9 mouse cellular contexts compared by ENCODE assay signal in genomic region chr11:76666002-76666649, GRCm38 (mm10). TPM values are rescaled to one million over a fixed set of nuclear protein-coding genes. Genes with fewer than 3 reads are reported as not detected.
DNase-seq lines count a peak whose midpoint lies in the region; ATAC-seq and TF ChIP-seq lines count a peak whose summit lies in the region.
"Had no signal": no experiment of that assay in that cellular context is flagged by ENCODE, and none has a peak within 500 bp of the region (broad histone marks: within the 10 kb centered on the region; RNA-seq: fewer than 3 reads in every experiment).

No protein-coding gene starts in this region.

- no peaks in the 10 kb centered on the region for H3K9me3 ChIP-seq in kidney, postnatal 0 days (replicated peaks; ENCODE audit: low read length)

- no peak overlapping the region for H3K27ac ChIP-seq in kidney, postnatal 0 days
- H3K27ac ChIP-seq in small intestine, adult 2 months (ENCODE audit: insufficient read depth, low read depth, low read length), result no peak overlapping the region

- 8% methylated on average over 35 of the region's 35 CpGs for WGBS in kidney, postnatal 0 days
- WGBS in small intestine, adult 2 months, result 11% methylated on average over 35 of the region's 35 CpGs

- intact Hi-C loops in gastrocnemius, postnatal 36 days (cut with DNase I), result no loop called here

- TF ChIP-seq POLR2A in small intestine, adult 2 months (IDR thresholded peaks at IDR 0.05; ENCODE audit: low read depth, low read length), result no peak

- H3K4me2 ChIP-seq in kidney, postnatal 0 days (ENCODE audit: low read length), result peak overlapping the region; percentile 52

- H3K4me1 ChIP-seq in kidney, postnatal 0 days (replicated peaks; ENCODE audit: insufficient read depth, low read length), result peaks cover 5% of the 10 kb centered on the region; the same call in 1 of the 2 replicates
- peaks cover 6% of the 10 kb centered on the region for H3K4me1 ChIP-seq in small intestine, adult 2 months (ENCODE audit: control insufficient read depth, insufficient read depth, insufficient read length, low read length)

- H3K4me3 ChIP-seq in kidney, postnatal 0 days (replicated peaks; ENCODE audit: low read depth, low read length), result peak overlapping the region; percentile 28
- H3K4me3 ChIP-seq in small intestine, adult 2 months (ENCODE audit: low read depth, low read length), result peak overlapping the region; percentile 4; the same call in 1 of the 2 replicates

- ATAC-seq in kidney, postnatal 0 days (replicated peaks; ENCODE audit: low FRiP score, low read depth), result no peak

- no peak for TF ChIP-seq CTCF in kidney, postnatal 0 days (IDR thresholded peaks at IDR 0.05; ENCODE audit: low read depth)
- TF ChIP-seq CTCF in small intestine, adult 2 months (IDR thresholded peaks at IDR 0.05; ENCODE audit: extremely low read depth, insufficient read length, insufficient replicate concordance, low read depth, low read length), result no peak

- H3K36me3 ChIP-seq in kidney, postnatal 0 days (ENCODE audit: insufficient read depth, low read length), result no peaks in the 10 kb centered on the region
- no peaks in the 10 kb centered on the region for H3K36me3 ChIP-seq in small intestine, adult 2 months (ENCODE audit: control insufficient read depth, insufficient read depth, low read length)

- H3K27me3 ChIP-seq in kidney, postnatal 0 days (ENCODE audit: insufficient read depth, low read length), result 0 out of 2 replicates have a peak, but pooled peaks cover 7% of the 10 kb centered on the region
- peaks cover 24% of the 10 kb centered on the region for H3K27me3 ChIP-seq in small intestine, adult 2 months (ENCODE audit: control insufficient read depth, insufficient read depth, low read length)

- peak; percentile 55 to 64 for DNase-seq in cerebellum, adult 18-20 months
- no peak for DNase-seq in cerebellum, postnatal 4 days (ENCODE audit: low spot score in 2 of 2)
- DNase-seq in right cerebral cortex, postnatal 25 days, result peak; percentile 43
- no peak for DNase-seq in right cerebral cortex, adult 18-20 months
- DNase-seq in kidney, postnatal 0 days (ENCODE audit: low spot score), result peak; percentile 49
- no peak for DNase-seq in gastrocnemius, postnatal 36 days
- no peak for DNase-seq in thymus, postnatal 4 days

- 0 out of 2 replicates have a peak overlapping the region, but pooled peaks have one; percentile 33 for H3K9ac ChIP-seq in kidney, postnatal 0 days (ENCODE audit: low read depth, low read length)

RNA-seq across cellular contexts. Expression of gene Bhlha9, which starts 6.1 kb away (rescaled TPM):
- polyA plus RNA-seq in kidney, postnatal 0 days (2015; fragmentation: Nextera tagmentation; extraction: Ambion mirVana), result 0.16 TPM in 1 of 2 replicates, not detected in the other
- not detected in 2 replicates for polyA plus RNA-seq in small intestine, adult 2 months (2012; rRNA removed)
- total RNA-seq in gastrocnemius, postnatal 36 days (2021), result not detected
- polyA plus RNA-seq: gonadal fat pad, adult 2 months had no signal

RNA-seq across cellular contexts. Expression of gene Trarg1, which starts 13.5 kb away (rescaled TPM):
- polyA plus RNA-seq in kidney, postnatal 0 days (2015; fragmentation: Nextera tagmentation; extraction: Ambion mirVana), result 1.3 TPM in 2 replicates
- 0.29 and 0.47 TPM in 2 replicates for polyA plus RNA-seq in small intestine, adult 2 months (2012; rRNA removed)
- 1 to 10 TPM; 1.0 to 2.1 TPM for total RNA-seq in gastrocnemius, postnatal 36 days (2021)

RNA-seq across cellular contexts. Expression of gene Abr, which starts 44.0 kb away (rescaled TPM):
- polyA plus RNA-seq in kidney, postnatal 0 days (2015; fragmentation: Nextera tagmentation; extraction: Ambion mirVana), result 27.7 and 30.7 TPM in 2 replicates
- 74.2 and 161 TPM in 2 replicates for polyA plus RNA-seq in small intestine, adult 2 months (2012; rRNA removed)
- total RNA-seq in gastrocnemius, postnatal 36 days (2021), result 10 to 100 TPM in 1 of 2 experiments, 1 to 10 TPM in 1; 8.2 to 12.7 TPM

Comparison
In these comparisons a context has a peak if more than half of its experiments do, and no peak if none do; other contexts are left out.
1. DNase-seq: peak in cerebellum, adult 18-20 months (2 of 2), right cerebral cortex, postnatal 25 days (single experiment) and kidney, postnatal 0 days (single experiment); none in cerebellum, postnatal 4 days (0 of 2), right cerebral cortex, adult 18-20 months (single experiment), gastrocnemius, postnatal 36 days (0 of 2) and thymus, postnatal 4 days (single experiment).